Mouse (Mus musculus): ENCODE results near the gene Btk. TPM values are rescaled to one million over a fixed set of nuclear protein-coding genes. Genes with fewer than 3 reads are reported as not detected.

Btk gene
- polyA plus RNA-seq, 1 experiment = 0.51 TPM

GRCm38 (mm10) chrX:134588997-134589396 lies 5.6 kb upstream of the Btk start:
- TF ChIP-seq CTCF (IDR thresholded peaks at IDR 0.05; ENCODE audit: borderline replicate concordance, insufficient read depth, low read depth, low read length) (no peak), POLR2A (IDR thresholded peaks at IDR 0.05; ENCODE audit: borderline replicate concordance, insufficient read depth, low read length) (no peak)
- WGBS = 88% methylated on average over 3 of the region's 3 CpGs
- Histone ChIP-seq H3K4me3 (replicated peaks; ENCODE audit: insufficient read depth, low read depth, low read length) (no peak overlapping the region), H3K4me1 (ENCODE audit: control insufficient read depth, insufficient read depth, low read length) (no peaks in the 10 kb centered on the region), H3K27ac (ENCODE audit: insufficient read depth, low read length) (no peak overlapping the region), H3K27me3 (ENCODE audit: control insufficient read depth, insufficient read depth, low read length) (no peaks in the 10 kb centered on the region)
- no peak for DNase-seq

GRCm38 (mm10) chrX:134588261-134588660 lies 4.9 kb upstream of the Btk start:
- Histone ChIP-seq H3K27ac (ENCODE audit: insufficient read depth, low read length) (no peak overlapping the region), H3K27me3 (ENCODE audit: control insufficient read depth, insufficient read depth, low read length) (no peaks in the 10 kb centered on the region), H3K4me3 (replicated peaks; ENCODE audit: insufficient read depth, low read depth, low read length) (no peak overlapping the region), H3K4me1 (ENCODE audit: control insufficient read depth, insufficient read depth, low read length) (no peaks in the 10 kb centered on the region)
- no peak for TF ChIP-seq POLR2A (IDR thresholded peaks at IDR 0.05; ENCODE audit: borderline replicate concordance, insufficient read depth, low read length)
- TF ChIP-seq CTCF (IDR thresholded peaks at IDR 0.05; ENCODE audit: borderline replicate concordance, insufficient read depth, low read depth, low read length) = no peak
- 88% methylated on average over 4 of the region's 4 CpGs for WGBS
- no peak for DNase-seq

- no peak for DNase-seq
- TF ChIP-seq CTCF (IDR thresholded peaks at IDR 0.05; ENCODE audit: borderline replicate concordance, insufficient read depth, low read depth, low read length) = no peak
- no peak for TF ChIP-seq POLR2A (IDR thresholded peaks at IDR 0.05; ENCODE audit: borderline replicate concordance, insufficient read depth, low read length)
- Histone ChIP-seq H3K27ac (ENCODE audit: insufficient read depth, low read length) (no peak overlapping the region), H3K27me3 (ENCODE audit: control insufficient read depth, insufficient read depth, low read length) (no peaks in the 10 kb centered on the region), H3K4me3 (replicated peaks; ENCODE audit: insufficient read depth, low read depth, low read length) (peak overlapping the region; percentile 30), H3K4me1 (ENCODE audit: control insufficient read depth, insufficient read depth, low read length) (no peaks in the 10 kb centered on the region)
- 27% methylated on average over 8 of the region's 8 CpGs for WGBS
Measured at GRCm38 (mm10) chrX:134586447-134586846, 3.1 kb upstream of the Btk start.

- WGBS = 4% methylated on average over 45 of the region's 45 CpGs
- H3K4me3 ChIP-seq (replicated peaks; ENCODE audit: insufficient read depth, low read depth, low read length) = peak within 1 kb of the TSS; percentile 94
- no peaks in the 10 kb centered on the region for H3K4me1 ChIP-seq (ENCODE audit: control insufficient read depth, insufficient read depth, low read length)
- DNase-seq = peak; percentile 87 to 90
- H3K27me3 ChIP-seq (ENCODE audit: control insufficient read depth, insufficient read depth, low read length) = no peaks in the 10 kb centered on the region
- peak; percentile 51 for TF ChIP-seq CTCF (IDR thresholded peaks at IDR 0.05; ENCODE audit: borderline replicate concordance, insufficient read depth, low read depth, low read length)
- TF ChIP-seq POLR2A (IDR thresholded peaks at IDR 0.05; ENCODE audit: borderline replicate concordance, insufficient read depth, low read length) = peak; percentile 86; the same call in 1 of the 2 replicates
- peak within 1 kb of the TSS; percentile 15; the same call in 1 of the 2 replicates for H3K27ac ChIP-seq (ENCODE audit: insufficient read depth, low read length)
Measured at GRCm38 (mm10) chrX:134585103-134586002, 2.0 kb upstream of the Btk start, which contains the start of gene Rpl36a. Gene Rpl36a, plus strand, starts transcription at chrX:134585654.

- no peaks in the 10 kb centered on the region for H3K27me3 ChIP-seq (ENCODE audit: control insufficient read depth, insufficient read depth, low read length)
- no peak overlapping the region for H3K27ac ChIP-seq (ENCODE audit: insufficient read depth, low read length)
- TF ChIP-seq POLR2A (IDR thresholded peaks at IDR 0.05; ENCODE audit: borderline replicate concordance, insufficient read depth, low read length) (no peak), CTCF (IDR thresholded peaks at IDR 0.05; ENCODE audit: borderline replicate concordance, insufficient read depth, low read depth, low read length) (no peak)
- no peak overlapping the region for H3K4me3 ChIP-seq (replicated peaks; ENCODE audit: insufficient read depth, low read depth, low read length)
- DNase-seq = no peak
- WGBS = 79% methylated on average over 11 of the region's 11 CpGs
- no peaks in the 10 kb centered on the region for H3K4me1 ChIP-seq (ENCODE audit: control insufficient read depth, insufficient read depth, low read length)
Measured at GRCm38 (mm10) chrX:134582270-134582669, 1.1 kb downstream of the Btk start.

GRCm38 (mm10) chrX:134580528-134581305 lies 2.7 kb downstream of the Btk start:
- H3K27me3 ChIP-seq (ENCODE audit: control insufficient read depth, insufficient read depth, low read length) = no peaks in the 10 kb centered on the region
- no peaks in the 10 kb centered on the region for H3K4me1 ChIP-seq (ENCODE audit: control insufficient read depth, insufficient read depth, low read length)
- H3K27ac ChIP-seq (ENCODE audit: insufficient read depth, low read length) = no peak overlapping the region
- 85% methylated on average over 14 of the region's 14 CpGs for WGBS
- no peak for DNase-seq
- TF ChIP-seq POLR2A (IDR thresholded peaks at IDR 0.05; ENCODE audit: borderline replicate concordance, insufficient read depth, low read length) = no peak
- no peak for TF ChIP-seq CTCF (IDR thresholded peaks at IDR 0.05; ENCODE audit: borderline replicate concordance, insufficient read depth, low read depth, low read length)
- H3K4me3 ChIP-seq (replicated peaks; ENCODE audit: insufficient read depth, low read depth, low read length) = no peak overlapping the region

- Histone ChIP-seq H3K4me1 (ENCODE audit: control insufficient read depth, insufficient read depth, low read length) (no peaks in the 10 kb centered on the region), H3K4me3 (replicated peaks; ENCODE audit: insufficient read depth, low read depth, low read length) (no peak overlapping the region), H3K27me3 (ENCODE audit: control insufficient read depth, insufficient read depth, low read length) (no peaks in the 10 kb centered on the region), H3K27ac (ENCODE audit: insufficient read depth, low read length) (no peak overlapping the region)
- no peak for TF ChIP-seq CTCF (IDR thresholded peaks at IDR 0.05; ENCODE audit: borderline replicate concordance, insufficient read depth, low read depth, low read length)
- TF ChIP-seq POLR2A (IDR thresholded peaks at IDR 0.05; ENCODE audit: borderline replicate concordance, insufficient read depth, low read length) = no peak
- no peak for DNase-seq
- 92% methylated on average over 4 of the region's 4 CpGs for WGBS
Measured at GRCm38 (mm10) chrX:134577896-134578295, 5.5 kb downstream of the Btk start.
